Mouse (Mus musculus) midbrain, embryonic 13.5 days (tissue): ENCODE measurements around the gene Stard13. TPM values are rescaled to one million over a fixed set of nuclear protein-coding genes. Genes with fewer than 3 reads are reported as not detected.

Experiments used
- ATAC-seq: fragments of 200-750 bp; cut with Nextera tagmentation; 2 replicates; pipeline ENCODE4 v1.8.0; 2017; ENCODE audit warnings: mild to moderate bottlenecking, moderate TSS enrichment, moderate library complexity
- H3K27ac ChIP-seq: fragments of 300-500 bp; sonication (generic); 2 replicates; pipeline ENCODE4 v1.5.1; 2015; ENCODE audit warnings: inconsistent platforms, mild to moderate bottlenecking, moderate library complexity
- H3K27me3 ChIP-seq: fragments of 300-500 bp; sonication (generic); 2 replicates; pipeline ENCODE4 v1.6.1; 2015; ENCODE audit warnings: mild to moderate bottlenecking, inconsistent platforms
- H3K36me3 ChIP-seq: fragments of 300-500 bp; sonication (generic); 2 replicates; pipeline ENCODE4 v1.6.1; 2015; ENCODE audit warnings: mild to moderate bottlenecking, inconsistent platforms
- H3K4me1 ChIP-seq: fragments of 300-500 bp; sonication (generic); replicated peaks from 2 replicates; pipeline ENCODE4 v1.6.1; 2015; ENCODE audit warnings: inconsistent platforms
- H3K4me2 ChIP-seq: fragments of 300-500 bp; sonication (generic); replicated peaks from 2 replicates; pipeline ENCODE4 v1.6.1; 2015; ENCODE audit warnings: moderate library complexity, mild to moderate bottlenecking, inconsistent platforms
- H3K4me3 ChIP-seq: fragments of 300-500 bp; sonication (generic); replicated peaks from 2 replicates; pipeline ENCODE4 v1.5.1; 2015; ENCODE audit warnings: mild to moderate bottlenecking, inconsistent platforms
- H3K9ac ChIP-seq: fragments of 300-500 bp; sonication (generic); replicated peaks from 2 replicates; pipeline ENCODE4 v1.6.1; 2015; ENCODE audit warnings: mild to moderate bottlenecking, inconsistent platforms
- H3K9me3 ChIP-seq: fragments of 300-500 bp; sonication (generic); 2 replicates; pipeline ENCODE4 v1.6.1; 2016; ENCODE audit warnings: mild to moderate bottlenecking, inconsistent platforms
- WGBS: fragments of 180-500 bp; shearing (Covaris S2); methylation state at CpG from one replicate; pipeline ENCODE4 v1.1.7; 2015; 5-methylcytosine and 5-hydroxymethylcytosine counted together
- polyA plus RNA-seq: library from polyadenylated mRNA; unstranded; fragments of >200 nt; fragmentation: Nextera tagmentation; extraction: Ambion mirVana; gene quantifications from 2 replicates; pipeline ENCODE4 v1.2.1, GENCODE M21; 2015

Gene Stard13
- polyA plus RNA-seq, 1 experiment from 2014 or later = 3.9 TPM

DNA sequence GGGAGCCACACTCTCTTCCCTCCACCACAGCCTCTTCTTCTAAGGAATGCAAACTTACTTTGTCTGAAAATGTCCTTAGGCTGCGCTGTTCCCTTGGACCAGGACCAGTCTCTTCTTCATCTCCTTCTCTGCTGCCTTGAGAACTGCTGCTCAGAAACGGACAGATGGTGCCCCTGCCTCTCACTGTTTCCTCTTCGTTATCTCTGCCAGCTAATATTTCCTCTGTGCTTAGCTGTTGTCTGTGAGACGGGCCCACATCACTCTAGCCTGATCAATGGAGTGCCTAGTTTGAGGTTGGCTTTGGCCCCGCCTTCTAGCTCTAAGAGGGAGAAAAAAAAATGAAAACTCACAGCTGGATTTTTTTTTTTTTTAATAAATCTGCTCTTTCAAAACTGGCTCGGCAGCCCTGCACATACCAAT, 106.3 kb downstream of the Stard13 start:
- no peaks in the 10 kb centered on the region for H3K27me3 ChIP-seq
- 59% methylated on average over 6 of the region's 6 CpGs for WGBS
- no peak for ATAC-seq
- no peaks in the 10 kb centered on the region for H3K4me1 ChIP-seq
- H3K36me3 ChIP-seq = no peaks in the 10 kb centered on the region
- no peak overlapping the region for H3K27ac ChIP-seq
- no peak overlapping the region for H3K4me3 ChIP-seq
- H3K4me2 ChIP-seq = no peak overlapping the region
- no peaks in the 10 kb centered on the region for H3K9me3 ChIP-seq
- H3K9ac ChIP-seq = no peak overlapping the region

DNA sequence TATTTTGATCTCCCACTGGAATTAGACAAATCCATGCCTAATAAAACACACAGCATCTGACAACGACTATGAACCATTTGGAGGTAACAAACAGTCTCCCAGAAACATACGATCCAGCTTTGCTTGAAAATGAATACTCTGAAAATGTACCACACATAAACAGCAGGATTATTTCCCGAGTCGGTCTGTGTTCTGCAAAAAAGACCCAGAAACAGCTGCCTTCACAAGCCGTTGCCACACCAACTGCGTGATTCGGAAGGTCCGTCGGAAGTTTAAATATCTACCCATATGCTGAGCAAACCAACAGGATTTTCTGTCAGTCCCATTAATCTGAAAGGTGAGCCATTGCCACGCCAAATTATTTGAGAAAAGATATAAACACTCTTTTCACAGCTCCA, 107.0 kb downstream of the Stard13 start:
- no peaks in the 10 kb centered on the region for H3K9me3 ChIP-seq
- no peaks in the 10 kb centered on the region for H3K27me3 ChIP-seq
- H3K27ac ChIP-seq = no peak overlapping the region
- no peak overlapping the region for H3K4me3 ChIP-seq
- no peak overlapping the region for H3K4me2 ChIP-seq
- 89% methylated on average over 10 of the region's 10 CpGs for WGBS
- H3K9ac ChIP-seq = no peak overlapping the region
- ATAC-seq = no peak
- no peaks in the 10 kb centered on the region for H3K36me3 ChIP-seq
- no peaks in the 10 kb centered on the region for H3K4me1 ChIP-seq

- no peaks in the 10 kb centered on the region for H3K4me1 ChIP-seq
- ATAC-seq = no peak
- no peak overlapping the region for H3K9ac ChIP-seq
- H3K4me3 ChIP-seq = no peak overlapping the region
- no peak overlapping the region for H3K27ac ChIP-seq
- H3K9me3 ChIP-seq = no peaks in the 10 kb centered on the region
- no peak overlapping the region for H3K4me2 ChIP-seq
- no peaks in the 10 kb centered on the region for H3K36me3 ChIP-seq
- 87% methylated on average over 6 of the region's 6 CpGs for WGBS
- H3K27me3 ChIP-seq = no peaks in the 10 kb centered on the region
Observed at GRCm38 (mm10) chr5:151125985-151126607, 107.5 kb downstream of the Stard13 start.

DNA sequence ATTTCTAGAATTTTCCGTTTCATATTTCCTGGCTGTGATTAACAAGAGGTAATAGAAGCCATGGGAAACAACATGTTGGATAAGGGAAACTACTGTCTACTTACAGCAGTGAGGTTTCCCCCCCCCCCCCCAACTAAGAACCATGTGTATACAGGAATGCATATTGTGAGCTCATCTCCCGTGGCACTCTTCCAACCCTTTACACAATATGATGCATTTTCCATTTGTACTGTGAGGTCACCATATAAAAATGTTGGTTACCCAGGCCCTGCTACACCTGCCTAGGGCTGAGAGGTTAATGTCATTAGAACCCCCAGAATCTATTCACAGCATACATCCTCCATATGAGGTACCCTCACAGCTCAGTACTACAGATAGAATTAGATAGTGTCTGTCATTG, 115.8 kb downstream of the Stard13 start:
- no peak overlapping the region for H3K9ac ChIP-seq
- no peak overlapping the region for H3K4me3 ChIP-seq
- H3K27ac ChIP-seq = no peak overlapping the region
- whole genome bisulfite sequencing = 83% methylated on average over 2 of the region's 2 CpGs
- H3K36me3 ChIP-seq = no peaks in the 10 kb centered on the region
- H3K4me1 ChIP-seq = no peaks in the 10 kb centered on the region
- no peak for ATAC-seq
- H3K4me2 ChIP-seq = no peak overlapping the region
- H3K27me3 ChIP-seq = no peaks in the 10 kb centered on the region
- H3K9me3 ChIP-seq = no peaks in the 10 kb centered on the region

DNA sequence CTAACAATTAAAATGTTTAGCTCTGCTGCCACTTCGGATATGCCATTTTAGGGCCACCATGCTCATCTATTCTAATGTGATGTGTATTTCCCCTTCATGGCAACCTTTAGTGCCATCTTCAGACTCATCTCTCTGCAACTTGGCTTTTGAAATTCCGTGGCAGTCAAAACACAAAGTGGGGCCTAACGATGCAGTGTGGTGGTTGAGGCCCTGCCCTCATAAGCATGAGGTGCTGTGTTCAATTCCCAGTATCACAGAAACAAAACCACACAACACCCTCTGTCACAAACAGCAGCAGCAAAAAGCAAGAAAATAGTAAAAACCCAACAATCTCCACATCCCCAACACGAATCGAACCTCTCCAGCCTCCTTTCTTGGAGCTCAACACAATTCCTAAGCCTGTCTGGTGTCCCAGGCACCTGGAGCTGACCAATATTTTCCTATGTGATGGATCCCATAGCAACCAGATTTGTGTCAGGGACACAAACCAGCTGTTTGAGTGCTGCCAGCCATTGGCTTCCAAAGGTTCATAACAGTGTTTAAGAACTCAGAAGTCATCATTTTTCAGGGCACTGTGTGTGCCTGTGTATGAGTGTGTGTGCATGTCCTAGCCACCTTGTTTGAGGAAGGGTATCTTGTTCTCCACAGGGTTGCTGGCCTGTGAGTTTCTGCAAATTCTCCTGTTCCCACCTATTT, 117.3 kb downstream of the Stard13 start:
- no peaks in the 10 kb centered on the region for H3K4me1 ChIP-seq
- no peak overlapping the region for H3K4me3 ChIP-seq
- H3K4me2 ChIP-seq = no peak overlapping the region
- no peak overlapping the region for H3K27ac ChIP-seq
- H3K36me3 ChIP-seq = no peaks in the 10 kb centered on the region
- no peak overlapping the region for H3K9ac ChIP-seq
- H3K9me3 ChIP-seq = no peaks in the 10 kb centered on the region
- H3K27me3 ChIP-seq = no peaks in the 10 kb centered on the region
- ATAC-seq = no peak
- WGBS = 86% methylated on average over 5 of the region's 5 CpGs

DNA sequence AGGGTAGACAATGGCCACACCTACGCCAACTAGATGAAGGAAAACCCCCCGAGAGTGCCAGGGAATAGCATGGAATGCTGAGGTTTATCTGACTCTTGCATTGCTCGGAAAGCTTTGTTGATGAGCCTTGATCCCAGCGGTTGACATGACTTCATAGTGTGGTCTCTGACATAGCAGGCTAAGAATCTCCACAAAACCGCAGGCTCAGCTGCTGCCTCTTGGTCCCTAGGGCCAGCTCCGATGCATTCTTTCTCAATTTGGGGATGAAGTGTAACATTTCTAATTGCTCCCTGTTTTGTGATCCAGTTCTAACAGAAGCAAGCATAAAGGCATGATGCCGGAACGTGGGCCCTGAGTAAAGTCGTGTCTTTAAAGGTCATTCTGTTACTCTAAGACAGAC, 120.9 kb downstream of the Stard13 start:
- H3K9ac ChIP-seq = no peak overlapping the region
- no peak overlapping the region for H3K4me3 ChIP-seq
- 86% methylated on average over 9 of the region's 9 CpGs for WGBS

GRCm38 (mm10) chr5:151111080-151111871, 122.4 kb downstream of the Stard13 start:
- Histone ChIP-seq H3K9me3 (no peaks in the 10 kb centered on the region), H3K4me1 (0 out of 2 replicates have a peak, but pooled peaks cover 4% of the 10 kb centered on the region), H3K4me3 (no peak overlapping the region), H3K27ac (no peak overlapping the region), H3K9ac (no peak overlapping the region), H3K4me2 (no peak overlapping the region), H3K27me3 (no peaks in the 10 kb centered on the region), H3K36me3 (no peaks in the 10 kb centered on the region)
- no peak for ATAC-seq
- WGBS = 91% methylated on average over 7 of the region's 7 CpGs

More for the DNA sequence above, 120.9 kb downstream of the Stard13 start:
- no peaks in the 10 kb centered on the region for H3K27me3 ChIP-seq
- no peak overlapping the region for H3K27ac ChIP-seq
- ATAC-seq = no peak
- H3K9me3 ChIP-seq = no peaks in the 10 kb centered on the region
- no peaks in the 10 kb centered on the region for H3K36me3 ChIP-seq
- H3K4me2 ChIP-seq = no peak overlapping the region
- H3K4me1 ChIP-seq = 0 out of 2 replicates have a peak, but pooled peaks cover 3% of the 10 kb centered on the region

DNA sequence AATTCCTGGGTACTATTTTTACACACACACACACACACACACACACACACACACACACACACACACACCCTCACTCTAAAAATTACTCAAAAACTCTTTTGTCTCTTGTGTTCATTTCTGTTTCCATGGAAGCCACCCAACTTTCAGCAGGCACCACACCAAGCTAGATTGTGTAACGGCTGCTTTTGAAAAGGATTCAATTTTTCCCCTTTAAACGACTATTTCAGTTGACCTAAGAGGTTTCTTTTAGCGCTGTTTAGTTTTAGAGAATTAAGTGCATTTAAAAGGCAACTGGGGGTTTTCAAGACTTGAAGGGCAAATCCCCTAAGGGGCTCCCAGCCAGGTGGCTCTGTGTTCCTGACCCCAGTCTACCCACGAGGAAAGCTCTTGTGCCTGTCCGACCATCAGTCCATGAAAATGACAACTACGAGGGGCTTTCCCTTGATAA, 123.2 kb downstream of the Stard13 start:
- Histone ChIP-seq H3K4me1 (0 out of 2 replicates have a peak, but pooled peaks cover 4% of the 10 kb centered on the region), H3K27ac (no peak overlapping the region), H3K36me3 (no peaks in the 10 kb centered on the region), H3K9ac (no peak overlapping the region), H3K27me3 (no peaks in the 10 kb centered on the region), H3K4me3 (no peak overlapping the region), H3K4me2 (no peak overlapping the region), H3K9me3 (no peaks in the 10 kb centered on the region)
- ATAC-seq = no peak
- WGBS = 44% methylated on average over 6 of the region's 6 CpGs

DNA sequence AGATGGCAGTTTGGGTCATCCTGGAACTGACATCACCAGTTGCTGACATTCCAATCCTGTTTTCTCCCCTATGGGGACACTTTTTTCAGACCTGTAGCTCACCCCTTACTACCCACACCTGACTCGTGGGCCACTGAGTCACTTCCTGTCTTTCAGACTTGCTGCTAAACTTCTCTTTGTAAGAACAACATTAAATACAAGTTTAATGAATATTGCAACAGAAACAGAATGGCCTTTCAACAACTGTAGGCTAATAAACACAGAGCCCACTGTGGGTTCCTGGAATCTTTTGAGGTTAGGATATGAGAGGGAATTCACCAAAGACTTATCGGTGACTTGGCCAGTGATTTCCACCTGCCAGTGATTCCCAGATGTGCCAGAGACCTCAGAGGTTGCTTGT, 123.8 kb downstream of the Stard13 start:
- H3K27me3 ChIP-seq = no peaks in the 10 kb centered on the region
- no peaks in the 10 kb centered on the region for H3K36me3 ChIP-seq
- 81% methylated on average over 2 of the region's 2 CpGs for WGBS
- no peak overlapping the region for H3K4me3 ChIP-seq
- H3K9me3 ChIP-seq = no peaks in the 10 kb centered on the region
- no peak for ATAC-seq
- H3K27ac ChIP-seq = no peak overlapping the region
- no peak overlapping the region for H3K4me2 ChIP-seq
- 0 out of 2 replicates have a peak, but pooled peaks cover 4% of the 10 kb centered on the region for H3K4me1 ChIP-seq
- H3K9ac ChIP-seq = no peak overlapping the region

DNA sequence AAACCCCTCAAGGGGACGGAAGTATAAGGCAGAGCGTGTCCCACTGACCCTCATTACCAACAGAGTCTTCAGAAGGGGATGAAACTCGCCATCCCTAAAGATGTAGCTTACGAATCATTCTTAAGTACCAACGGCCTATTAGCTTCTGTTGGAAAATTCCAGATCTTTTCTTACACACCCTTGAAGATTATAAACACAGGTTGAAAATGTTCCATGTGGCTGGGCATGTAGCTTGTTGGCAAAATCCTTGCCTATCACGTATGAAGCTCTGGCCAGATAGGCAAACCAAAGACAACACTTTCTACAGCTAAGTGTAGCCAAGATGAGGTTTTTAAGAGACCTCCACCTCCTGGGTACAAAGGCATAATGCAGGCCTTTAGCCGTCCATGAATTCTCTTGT, 124.7 kb downstream of the Stard13 start:
- H3K4me2 ChIP-seq = no peak overlapping the region
- H3K9me3 ChIP-seq = no peaks in the 10 kb centered on the region

DNA sequence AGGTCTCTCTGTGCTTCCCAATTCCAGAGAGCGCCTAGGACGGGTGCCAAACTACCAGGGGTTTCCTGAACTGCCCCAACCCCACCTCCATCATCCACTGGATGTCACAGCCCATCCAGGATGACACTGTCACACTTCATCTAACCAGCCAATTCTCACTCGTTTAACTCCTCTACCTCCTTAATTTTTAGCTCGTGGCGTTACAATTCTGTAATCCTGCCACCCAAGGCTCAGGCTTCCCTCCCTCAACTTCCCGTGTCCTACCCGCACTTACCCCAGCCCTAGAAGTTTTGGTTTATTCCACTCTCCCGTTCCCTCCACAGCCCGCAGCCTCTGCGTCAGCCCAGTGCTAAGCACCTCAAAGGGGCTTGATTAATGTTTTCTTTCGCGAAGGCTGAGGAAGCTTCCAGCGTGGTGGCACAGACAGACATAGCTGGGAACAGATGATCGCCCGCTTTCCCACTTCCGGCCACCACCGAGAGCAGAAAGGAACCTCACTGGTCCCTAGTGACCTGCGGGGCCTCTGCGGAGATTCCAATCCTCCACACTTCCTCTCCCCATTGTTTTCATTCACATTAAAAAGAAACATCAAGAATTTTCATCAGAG, 125.2 kb downstream of the Stard13 start:
- ATAC-seq = no peak; the same call in 1 of the 2 replicates
- H3K9ac ChIP-seq = no peak overlapping the region
- WGBS = 69% methylated on average over 19 of the region's 19 CpGs
- H3K27me3 ChIP-seq = no peaks in the 10 kb centered on the region
- H3K4me2 ChIP-seq = no peak overlapping the region
- H3K27ac ChIP-seq = no peak overlapping the region
- H3K9me3 ChIP-seq = no peaks in the 10 kb centered on the region
- H3K36me3 ChIP-seq = no peaks in the 10 kb centered on the region
- no peak overlapping the region for H3K4me3 ChIP-seq
- H3K4me1 ChIP-seq = peaks cover 9% of the 10 kb centered on the region; the same call in 1 of the 2 replicates

More for the DNA sequence above, 124.7 kb downstream of the Stard13 start:
- Histone ChIP-seq H3K36me3 (no peaks in the 10 kb centered on the region), H3K4me1 (peaks cover 9% of the 10 kb centered on the region; the same call in 1 of the 2 replicates), H3K9ac (no peak overlapping the region), H3K27me3 (no peaks in the 10 kb centered on the region), H3K4me3 (no peak overlapping the region), H3K27ac (no peak overlapping the region)
- no peak for ATAC-seq
- 84% methylated on average over 7 of the region's 7 CpGs for WGBS

GRCm38 (mm10) chr5:151106841-151107240, 126.8 kb downstream of the Stard13 start:
- Histone ChIP-seq H3K9me3 (no peaks in the 10 kb centered on the region), H3K27ac (no peak overlapping the region), H3K9ac (no peak overlapping the region), H3K4me3 (no peak overlapping the region), H3K4me2 (no peak overlapping the region), H3K36me3 (no peaks in the 10 kb centered on the region), H3K4me1 (peaks cover 9% of the 10 kb centered on the region; the same call in 1 of the 2 replicates), H3K27me3 (no peaks in the 10 kb centered on the region)
- no peak for ATAC-seq
- WGBS = 92% methylated on average over 3 of the region's 3 CpGs
